Mouse (Mus musculus): ENCODE results near the gene Fam78b. TPM values are rescaled to one million over a fixed set of nuclear protein-coding genes. Genes with fewer than 3 reads are reported as not detected.

The Fam78b gene
- polyA plus RNA-seq (2017; shearing (Covaris generic)), result not detected

DNA sequence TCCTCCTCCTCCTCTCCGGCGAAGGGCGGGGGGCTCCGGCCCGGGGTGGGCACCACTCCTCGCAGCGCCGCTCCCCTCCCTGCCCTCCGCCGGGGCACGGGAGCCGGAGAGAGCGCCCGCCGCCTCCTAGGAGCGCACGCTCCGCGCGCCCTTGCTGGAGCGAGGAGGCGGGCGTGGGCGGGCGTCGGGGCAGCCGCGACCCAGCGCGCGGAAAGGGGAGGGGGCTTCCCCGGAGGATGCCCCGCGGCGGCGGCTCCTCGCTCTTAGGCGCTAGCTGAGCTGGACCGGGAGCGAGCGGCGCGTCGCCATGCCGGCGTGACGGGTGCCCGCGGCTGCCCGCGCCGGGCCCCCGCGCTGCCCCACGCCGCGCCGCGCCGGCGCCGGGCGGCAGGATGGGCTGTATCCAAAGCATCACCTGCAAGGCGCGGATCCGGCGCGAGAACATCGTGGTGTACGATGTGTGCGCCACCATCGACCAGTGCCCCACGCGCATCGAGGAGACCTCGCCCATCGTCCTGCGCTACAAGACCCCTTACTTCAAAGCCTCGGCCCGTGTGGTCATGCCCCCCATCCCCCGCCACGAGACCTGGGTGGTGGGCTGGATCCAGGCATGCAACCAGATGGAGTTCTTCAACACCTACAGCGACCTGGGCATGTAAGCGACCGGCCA lies at the start of gene Fam78b:
Gene Fam78b (plus strand): TSS at position 244 of the 670 bp plus-strand sequence.

Measured in activated CD4-positive, CD25-positive, alpha-beta regulatory T cell, adult 9 weeks (primary cell).